Mouse (Mus musculus) B cell, adult 2 months (primary cell): ENCODE measurements around the gene Cope.
A peak's percentile ranks its signal among the peaks of the same experiment; 100 is the strongest.

Experiments used
- DNase-seq, 2 experiments: peaks; one replicate each; pipeline ENCODE4 v3.0.0; 2022

The Cope gene

DNA sequence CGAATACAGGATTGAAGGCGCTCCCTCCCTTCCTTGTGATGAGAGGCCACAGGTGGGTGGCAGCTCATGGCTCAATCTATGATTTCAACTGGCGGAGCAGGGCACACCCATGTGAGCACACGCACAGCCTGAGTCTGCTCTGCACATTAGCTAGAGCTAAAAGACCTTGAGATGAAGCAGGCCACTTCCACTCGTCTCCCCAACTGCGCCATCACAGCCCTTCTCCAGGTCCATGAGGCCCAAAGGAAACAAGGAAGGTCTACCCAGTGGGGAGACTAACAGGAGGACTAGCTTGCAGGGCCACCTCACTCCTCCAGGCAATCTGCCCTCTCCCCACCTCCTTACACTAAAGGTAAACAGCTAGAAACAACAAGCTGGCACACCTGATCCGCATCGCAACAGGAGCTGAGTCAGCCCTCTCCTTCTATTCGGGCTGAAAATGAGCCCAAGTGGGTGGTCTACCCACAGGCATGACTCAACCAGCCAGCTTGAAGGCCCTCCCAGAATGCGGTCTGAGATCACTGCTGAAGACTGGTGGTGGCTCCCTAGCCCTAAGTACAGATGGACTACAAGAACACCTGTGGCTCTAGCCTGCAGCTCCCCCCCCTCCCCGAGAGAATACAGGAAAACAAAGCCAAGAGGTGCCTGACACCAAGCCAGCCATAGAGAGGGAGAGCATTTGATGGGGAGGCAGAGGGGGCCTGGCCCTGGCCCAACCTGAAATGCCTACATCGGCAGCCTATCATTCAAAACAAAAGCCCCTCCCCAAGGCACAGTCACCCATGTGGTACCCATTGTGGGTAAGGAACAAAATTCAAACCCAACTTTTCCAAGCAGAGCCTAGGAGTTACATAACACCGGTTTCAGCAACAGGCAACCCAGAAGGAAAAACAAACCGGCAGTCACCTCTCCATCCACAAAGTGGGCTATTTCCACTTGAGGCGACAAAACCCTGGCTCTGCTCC, 49.0 kb downstream of the Cope start:
- no peak for DNase-seq

DNA sequence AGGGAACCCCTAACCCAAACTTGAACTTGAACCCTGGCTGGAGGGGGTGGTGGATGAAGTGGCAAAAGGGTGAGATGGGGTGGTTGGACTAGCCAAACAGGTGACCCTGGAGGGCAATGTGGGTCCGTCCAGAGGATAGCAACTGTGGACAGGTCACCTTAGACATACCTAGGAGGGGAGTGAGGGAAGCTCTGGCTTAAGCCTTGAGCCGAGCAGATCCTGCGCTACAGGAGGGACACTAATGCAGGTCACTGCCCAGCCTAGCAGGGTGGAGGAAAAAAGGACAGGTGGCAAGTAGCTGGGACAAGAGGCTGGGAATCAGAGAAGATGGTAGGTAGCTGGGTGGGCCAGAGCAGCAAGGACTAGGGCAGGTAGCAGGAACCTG, 49.7 kb downstream of the Cope start:
- DNase-seq: no peak

GRCm38 (mm10) chr8:70352657-70353151, 50.4 kb downstream of the Cope start:
- peak; percentile 75 to 78 for DNase-seq

DNA sequence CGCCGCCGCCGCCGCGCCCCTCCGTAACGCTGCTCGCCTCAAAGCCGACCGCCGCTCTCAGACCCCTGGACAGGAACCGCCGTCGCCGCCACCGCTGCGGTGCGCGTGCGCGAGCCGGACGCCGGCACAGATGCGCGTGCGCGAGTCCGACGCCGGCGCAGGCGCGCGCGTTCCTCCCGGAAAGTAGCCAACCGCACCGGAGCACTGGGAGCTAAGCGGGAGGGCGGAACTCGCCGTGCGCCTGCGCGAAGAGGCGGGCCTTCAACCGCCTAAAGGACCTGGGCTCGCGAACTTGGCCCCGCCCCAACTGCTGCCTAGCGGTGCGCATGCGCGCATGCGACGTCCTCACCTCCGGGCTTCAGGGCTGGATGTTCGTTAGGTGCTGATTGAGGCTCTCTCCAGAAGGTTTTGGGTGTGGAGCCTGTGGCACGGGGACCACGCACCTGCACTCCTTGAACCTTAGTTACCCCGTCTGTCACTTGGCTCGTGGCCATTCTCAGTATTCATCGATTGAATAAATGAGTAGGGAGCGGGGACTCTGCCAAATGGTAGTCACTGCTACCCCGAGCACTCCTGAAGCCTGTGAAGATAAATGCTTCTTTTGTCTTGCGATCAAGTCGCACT, 51.0 kb downstream of the Cope start, which contains the start of gene Upf1:
Gene Upf1 (minus strand): TSS at position 85 of the 624 bp plus-strand sequence.
- DNase-seq: peak; percentile 99

- no peak for DNase-seq
Measured at GRCm38 (mm10) chr8:70354004-70354403, 51.7 kb downstream of the Cope start.

- no peak for DNase-seq
Measured at GRCm38 (mm10) chr8:70356111-70356510, 53.8 kb downstream of the Cope start.

GRCm38 (mm10) chr8:70359411-70359810, 57.1 kb downstream of the Cope start:
- DNase-seq: no peak

DNA sequence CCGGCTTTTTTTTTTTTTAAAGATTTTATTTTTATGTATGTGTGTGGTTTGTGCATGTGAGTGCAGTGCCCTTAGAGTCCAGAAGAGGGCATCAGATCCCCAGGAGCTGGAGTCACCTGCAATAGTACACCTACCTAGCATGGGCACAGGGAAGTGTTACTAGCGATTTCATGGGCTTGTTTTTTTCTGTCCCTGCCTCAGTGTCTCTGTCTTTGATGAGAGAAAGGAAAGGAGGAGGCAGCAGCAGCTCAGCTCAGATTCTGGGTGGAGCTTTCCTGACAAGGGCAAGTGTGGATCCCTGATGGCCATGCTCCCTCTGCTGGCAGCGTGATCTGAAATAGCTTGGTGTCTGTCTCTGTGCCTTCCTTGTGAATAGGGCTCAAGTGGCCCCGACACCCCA, 58.5 kb downstream of the Cope start:
- peak; percentile 42 to 52 for DNase-seq

- DNase-seq: no peak
Measured at GRCm38 (mm10) chr8:70361484-70362032, 59.2 kb downstream of the Cope start.
